ENCODE assay signal across 19 mouse cellular contexts in the genomic region with DNA sequence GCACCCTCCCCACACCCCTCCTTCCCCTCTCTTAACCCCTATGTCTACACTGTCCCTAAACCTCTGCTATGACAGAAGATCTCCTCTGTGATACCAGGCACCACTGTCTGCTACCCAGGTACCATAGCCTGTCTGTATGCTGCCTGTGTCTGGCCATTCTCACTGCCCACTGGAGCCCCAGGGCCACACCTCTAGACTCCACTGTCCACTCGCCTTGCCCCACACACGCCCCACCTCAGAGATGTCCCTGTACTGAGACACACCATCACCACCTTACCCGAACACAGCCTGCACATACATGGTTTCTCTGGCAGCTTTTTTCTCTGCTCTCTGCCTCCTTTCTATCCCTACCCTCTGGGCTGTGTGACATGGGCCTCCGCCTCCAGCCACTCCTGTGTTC. TPM values are rescaled to one million over a fixed set of nuclear protein-coding genes. Genes with fewer than 3 reads are reported as not detected.
DNase-seq lines count a peak whose midpoint lies in the region; ATAC-seq and TF ChIP-seq lines count a peak whose summit lies in the region.
"Had no signal": no experiment of that assay in that cellular context is flagged by ENCODE, and none has a peak within 500 bp of the region (broad histone marks: within the 10 kb centered on the region; RNA-seq: fewer than 3 reads in every experiment).

No protein-coding gene starts in this region.

- H3K27ac ChIP-seq in hindbrain, postnatal 0 days = no peak overlapping the region
- H3K27ac ChIP-seq in hindbrain, embryonic 10.5 days = no peak overlapping the region
- H3K27ac ChIP-seq in liver, embryonic 11.5 days (ENCODE audit: low read depth, low read length) = no peak overlapping the region
- H3K27ac ChIP-seq in liver, postnatal 0 days (ENCODE audit: low read depth) = no peak overlapping the region
- H3K27ac ChIP-seq in embryonic facial prominence, embryonic 10.5 days (replicated peaks) = no peak overlapping the region
- H3K27ac ChIP-seq in embryonic facial prominence, embryonic 13.5 days = no peak overlapping the region
- H3K27ac ChIP-seq: forebrain, embryonic 15.5 days; neural tube, embryonic 15.5 days had no signal

- H3K27me3 ChIP-seq in hindbrain, postnatal 0 days (ENCODE audit: insufficient read depth, low read length) = no peaks in the 10 kb centered on the region
- no peaks in the 10 kb centered on the region for H3K27me3 ChIP-seq in hindbrain, embryonic 10.5 days (ENCODE audit: insufficient read depth, poor library complexity, severe bottlenecking)
- H3K27me3 ChIP-seq in liver, embryonic 11.5 days (replicated peaks; ENCODE audit: control insufficient read depth, insufficient read depth, low read length) = no peaks in the 10 kb centered on the region
- no peaks in the 10 kb centered on the region for H3K27me3 ChIP-seq in liver, postnatal 0 days (ENCODE audit: insufficient read depth, low read length)
- H3K27me3 ChIP-seq in embryonic facial prominence, embryonic 10.5 days (replicated peaks; ENCODE audit: low read depth, poor library complexity, severe bottlenecking) = no peaks in the 10 kb centered on the region
- no peaks in the 10 kb centered on the region for H3K27me3 ChIP-seq in embryonic facial prominence, embryonic 13.5 days
- H3K27me3 ChIP-seq: forebrain, embryonic 15.5 days; neural tube, embryonic 15.5 days had no signal

- DNase-seq in hindbrain, postnatal 0 days (ENCODE audit: low spot score) = no peak
- DNase-seq in hindbrain, embryonic 10.5 days (ENCODE audit: low spot score) = no peak
- no peak for DNase-seq in liver, embryonic 11.5 days (ENCODE audit: low spot score)
- no peak for DNase-seq in liver, postnatal 0 days
- DNase-seq in embryonic facial prominence, embryonic 10.5 days (ENCODE audit: low spot score) = peak; percentile 6
- no peak for DNase-seq in adrenal gland, postnatal 14 days
- DNase-seq: adrenal gland, adult 2 months; cerebellum, adult 11-12 months; kidney, postnatal 14 days; left cerebral cortex, postnatal 4 days; lung, embryonic 14.5 days; retina, postnatal 1 day had no signal

- no peaks in the 10 kb centered on the region for H3K4me1 ChIP-seq in hindbrain, postnatal 0 days (ENCODE audit: insufficient read depth, low read length)
- H3K4me1 ChIP-seq in hindbrain, embryonic 10.5 days (replicated peaks) = no peaks in the 10 kb centered on the region
- H3K4me1 ChIP-seq in liver, embryonic 11.5 days (replicated peaks; ENCODE audit: control insufficient read depth, insufficient read depth, low read length) = peaks cover 16% of the 10 kb centered on the region
- no peaks in the 10 kb centered on the region for H3K4me1 ChIP-seq in liver, postnatal 0 days (ENCODE audit: insufficient read depth)
- no peaks in the 10 kb centered on the region for H3K4me1 ChIP-seq in embryonic facial prominence, embryonic 10.5 days
- peaks cover 26% of the 10 kb centered on the region for H3K4me1 ChIP-seq in embryonic facial prominence, embryonic 13.5 days
- H3K4me1 ChIP-seq: forebrain, embryonic 15.5 days; neural tube, embryonic 15.5 days had no signal

- ATAC-seq in hindbrain, postnatal 0 days = 0 out of 2 replicates have a peak, but pooled peaks have one; percentile 19
- ATAC-seq in liver, embryonic 11.5 days (replicated peaks; ENCODE audit: low FRiP score) = peak; percentile 14; the same call in 1 of the 2 replicates
- ATAC-seq in liver, postnatal 0 days = no peak
- ATAC-seq in embryonic facial prominence, embryonic 13.5 days (ENCODE audit: insufficient number of reproducible peaks, insufficient read depth, low FRiP score, low TSS enrichment, low read depth) = no peak
- ATAC-seq: CD4-positive, CD25-positive, alpha-beta regulatory T cell, adult 4 months; forebrain, embryonic 15.5 days had no signal

- WGBS in hindbrain, postnatal 0 days = 90% methylated on average over 4 of the region's 4 CpGs
- 92% methylated on average over 4 of the region's 4 CpGs for WGBS in hindbrain, embryonic 10.5 days
- 93% methylated on average over 4 of the region's 4 CpGs for WGBS in liver, embryonic 11.5 days
- whole genome bisulfite sequencing in liver, postnatal 0 days (ENCODE audit: insufficient replicate concordance) = 90% methylated on average over 4 of the region's 4 CpGs
- WGBS in embryonic facial prominence, embryonic 10.5 days = 93% methylated on average over 4 of the region's 4 CpGs
- WGBS in embryonic facial prominence, embryonic 13.5 days = 97% methylated on average over 4 of the region's 4 CpGs

- no peak overlapping the region for H3K9ac ChIP-seq in hindbrain, postnatal 0 days (replicated peaks; ENCODE audit: low read length)
- H3K9ac ChIP-seq in liver, embryonic 11.5 days (ENCODE audit: low read depth, low read length) = no peak overlapping the region
- no peak overlapping the region for H3K9ac ChIP-seq in liver, postnatal 0 days (replicated peaks)
- 0 out of 2 replicates have a peak overlapping the region, but pooled peaks have one; percentile 16 for H3K9ac ChIP-seq in embryonic facial prominence, embryonic 13.5 days
- H3K9ac ChIP-seq: forebrain, embryonic 15.5 days; lung, embryonic 14.5 days; neural tube, embryonic 15.5 days had no signal

- TF ChIP-seq EP300 in liver, postnatal 0 days (IDR thresholded peaks at IDR 0.05; ENCODE audit: low read depth) = no peak

- TF ChIP-seq CTCF in hindbrain, postnatal 0 days (IDR thresholded peaks at IDR 0.05; ENCODE audit: low read depth) = no peak
- no peak for TF ChIP-seq CTCF in liver, postnatal 0 days (IDR thresholded peaks at IDR 0.05; ENCODE audit: low read depth)

- H3K9me3 ChIP-seq in hindbrain, postnatal 0 days (ENCODE audit: low read length) = no peaks in the 10 kb centered on the region
- no peaks in the 10 kb centered on the region for H3K9me3 ChIP-seq in hindbrain, embryonic 10.5 days
- no peaks in the 10 kb centered on the region for H3K9me3 ChIP-seq in liver, embryonic 11.5 days (ENCODE audit: control insufficient read depth, low read length)
- no peaks in the 10 kb centered on the region for H3K9me3 ChIP-seq in liver, postnatal 0 days (ENCODE audit: low read length)
- no peaks in the 10 kb centered on the region for H3K9me3 ChIP-seq in embryonic facial prominence, embryonic 10.5 days
- H3K9me3 ChIP-seq in embryonic facial prominence, embryonic 13.5 days = no peaks in the 10 kb centered on the region
- H3K9me3 ChIP-seq: forebrain, embryonic 15.5 days; neural tube, embryonic 15.5 days had no signal

- H3K4me3 ChIP-seq in hindbrain, postnatal 0 days (ENCODE audit: low read length) = no peak overlapping the region
- no peak overlapping the region for H3K4me3 ChIP-seq in hindbrain, embryonic 10.5 days
- no peak overlapping the region for H3K4me3 ChIP-seq in liver, embryonic 11.5 days (ENCODE audit: low read depth, low read length)
- H3K4me3 ChIP-seq in liver, postnatal 0 days (ENCODE audit: low read depth, low read length) = no peak overlapping the region
- no peak overlapping the region for H3K4me3 ChIP-seq in embryonic facial prominence, embryonic 10.5 days
- no peak overlapping the region for H3K4me3 ChIP-seq in embryonic facial prominence, embryonic 13.5 days
- H3K4me3 ChIP-seq: forebrain, embryonic 15.5 days; neural tube, embryonic 15.5 days had no signal

- H3K36me3 ChIP-seq in hindbrain, postnatal 0 days (ENCODE audit: insufficient read depth, low read length) = peaks cover 18% of the 10 kb centered on the region; the same call in 1 of the 2 replicates
- H3K36me3 ChIP-seq in hindbrain, embryonic 10.5 days = peaks cover 87% of the 10 kb centered on the region
- H3K36me3 ChIP-seq in liver, embryonic 11.5 days (ENCODE audit: control insufficient read depth, insufficient read depth, low read length) = peaks cover 26% of the 10 kb centered on the region
- H3K36me3 ChIP-seq in liver, postnatal 0 days (replicated peaks; ENCODE audit: insufficient read depth, low read length) = peaks cover 28% of the 10 kb centered on the region
- peaks cover 81% of the 10 kb centered on the region for H3K36me3 ChIP-seq in embryonic facial prominence, embryonic 10.5 days (replicated peaks)
- peaks cover 57% of the 10 kb centered on the region for H3K36me3 ChIP-seq in embryonic facial prominence, embryonic 13.5 days

- H3K4me2 ChIP-seq in hindbrain, postnatal 0 days (ENCODE audit: low read depth, low read length) = no peak overlapping the region
- H3K4me2 ChIP-seq in liver, embryonic 11.5 days = no peak overlapping the region
- H3K4me2 ChIP-seq in liver, postnatal 0 days (ENCODE audit: low read depth, low read length) = no peak overlapping the region
- H3K4me2 ChIP-seq in embryonic facial prominence, embryonic 13.5 days = no peak overlapping the region
- H3K4me2 ChIP-seq: forebrain, embryonic 15.5 days; lung, embryonic 14.5 days; neural tube, embryonic 15.5 days had no signal

RNA-seq across cellular contexts. Expression of a gene that starts 12.4 kb away (rescaled TPM):
- 251 and 255 TPM in 2 replicates for total RNA-seq in hindbrain, postnatal 0 days (2014; rRNA removed)
- polyA plus RNA-seq in hindbrain, postnatal 0 days (2015; fragmentation: Nextera tagmentation; extraction: Ambion mirVana) = 113 and 115 TPM in 2 replicates
- 80.7 and 93.1 TPM in 2 replicates for polyA plus RNA-seq in hindbrain, embryonic 10.5 days (2016; fragmentation: Nextera tagmentation; extraction: Ambion mirVana)
- polyA plus RNA-seq in liver, embryonic 11.5 days (2014; fragmentation: Nextera tagmentation; extraction: Ambion mirVana) = 100 and 111 TPM in 2 replicates
- 25.6 and 29.5 TPM in 2 replicates for polyA plus RNA-seq in liver, postnatal 0 days (2015; fragmentation: Nextera tagmentation; extraction: Ambion mirVana)
- 75.1 and 77.1 TPM in 2 replicates for polyA plus RNA-seq in embryonic facial prominence, embryonic 10.5 days (2016; fragmentation: Nextera tagmentation; extraction: Ambion mirVana)
- 72.3 and 77.5 TPM in 2 replicates for polyA plus RNA-seq in embryonic facial prominence, embryonic 13.5 days (2015; fragmentation: Nextera tagmentation; extraction: Ambion mirVana)
- 81.2 and 83.2 TPM in 2 replicates for total RNA-seq in adrenal gland, postnatal 14 days (2021)

RNA-seq across cellular contexts. Expression of a gene that starts 21.0 kb away (rescaled TPM):
- total RNA-seq in hindbrain, postnatal 0 days (2014; rRNA removed) = 27.8 and 29.8 TPM in 2 replicates
- polyA plus RNA-seq in hindbrain, postnatal 0 days (2015; fragmentation: Nextera tagmentation; extraction: Ambion mirVana) = 14.5 and 14.9 TPM in 2 replicates
- polyA plus RNA-seq in hindbrain, embryonic 10.5 days (2016; fragmentation: Nextera tagmentation; extraction: Ambion mirVana) = 24.4 and 28.4 TPM in 2 replicates
- polyA plus RNA-seq in liver, embryonic 11.5 days (2014; fragmentation: Nextera tagmentation; extraction: Ambion mirVana) = 15.5 and 17.6 TPM in 2 replicates
- 4.1 and 4.4 TPM in 2 replicates for polyA plus RNA-seq in liver, postnatal 0 days (2015; fragmentation: Nextera tagmentation; extraction: Ambion mirVana)
- 17.6 and 20.1 TPM in 2 replicates for polyA plus RNA-seq in embryonic facial prominence, embryonic 10.5 days (2016; fragmentation: Nextera tagmentation; extraction: Ambion mirVana)
- polyA plus RNA-seq in embryonic facial prominence, embryonic 13.5 days (2015; fragmentation: Nextera tagmentation; extraction: Ambion mirVana) = 26.1 and 29.7 TPM in 2 replicates
- 23.5 and 24.8 TPM in 2 replicates for total RNA-seq in adrenal gland, postnatal 14 days (2021)

RNA-seq across cellular contexts. Expression of a gene that starts 24.4 kb away (rescaled TPM):
- total RNA-seq in hindbrain, postnatal 0 days (2014; rRNA removed) = 193 and 194 TPM in 2 replicates
- 121 and 123 TPM in 2 replicates for polyA plus RNA-seq in hindbrain, postnatal 0 days (2015; fragmentation: Nextera tagmentation; extraction: Ambion mirVana)
- polyA plus RNA-seq in hindbrain, embryonic 10.5 days (2016; fragmentation: Nextera tagmentation; extraction: Ambion mirVana) = 187 and 223 TPM in 2 replicates
- polyA plus RNA-seq in liver, embryonic 11.5 days (2014; fragmentation: Nextera tagmentation; extraction: Ambion mirVana) = 66.8 and 72.5 TPM in 2 replicates
- polyA plus RNA-seq in liver, postnatal 0 days (2015; fragmentation: Nextera tagmentation; extraction: Ambion mirVana) = 35.6 and 37.7 TPM in 2 replicates
- 135 and 146 TPM in 2 replicates for polyA plus RNA-seq in embryonic facial prominence, embryonic 10.5 days (2016; fragmentation: Nextera tagmentation; extraction: Ambion mirVana)
- 107 and 111 TPM in 2 replicates for polyA plus RNA-seq in embryonic facial prominence, embryonic 13.5 days (2015; fragmentation: Nextera tagmentation; extraction: Ambion mirVana)
- total RNA-seq in adrenal gland, postnatal 14 days (2021) = 75.3 and 87.2 TPM in 2 replicates

RNA-seq across cellular contexts. Expression of a gene that starts 26.1 kb away (rescaled TPM):
- not detected in 2 replicates for total RNA-seq in hindbrain, postnatal 0 days (2014; rRNA removed)
- polyA plus RNA-seq in hindbrain, postnatal 0 days (2015; fragmentation: Nextera tagmentation; extraction: Ambion mirVana) = 0.25 and 0.40 TPM in 2 replicates
- polyA plus RNA-seq in hindbrain, embryonic 10.5 days (2016; fragmentation: Nextera tagmentation; extraction: Ambion mirVana) = 0.08 TPM in 1 of 2 replicates, not detected in the other
- 0.10 TPM in 1 of 2 replicates, not detected in the other for polyA plus RNA-seq in liver, embryonic 11.5 days (2014; fragmentation: Nextera tagmentation; extraction: Ambion mirVana)
- 0.06 TPM in 1 of 2 replicates, not detected in the other for polyA plus RNA-seq in liver, postnatal 0 days (2015; fragmentation: Nextera tagmentation; extraction: Ambion mirVana)
- polyA plus RNA-seq in embryonic facial prominence, embryonic 10.5 days (2016; fragmentation: Nextera tagmentation; extraction: Ambion mirVana) = 0.14 and 0.30 TPM in 2 replicates
- 0.25 and 0.26 TPM in 2 replicates for polyA plus RNA-seq in embryonic facial prominence, embryonic 13.5 days (2015; fragmentation: Nextera tagmentation; extraction: Ambion mirVana)
- total RNA-seq in adrenal gland, postnatal 14 days (2021) = not detected in 2 replicates
- total RNA-seq: adrenal gland, adult 2 months; gastrocnemius, adult 18-20 months; left cerebral cortex, postnatal 4 days; megakaryocyte-erythroid progenitor cell, adult 5-6 weeks; MEL had no signal
- polyA plus RNA-seq: CD4-positive, CD25-positive, alpha-beta regulatory T cell, adult 4 months; forebrain, embryonic 15.5 days had no signal

RNA-seq across cellular contexts. Expression of a gene that starts 47.3 kb away (rescaled TPM):
- 524 and 597 TPM in 2 replicates for total RNA-seq in hindbrain, postnatal 0 days (2014; rRNA removed)
- 416 and 438 TPM in 2 replicates for polyA plus RNA-seq in hindbrain, postnatal 0 days (2015; fragmentation: Nextera tagmentation; extraction: Ambion mirVana)
- polyA plus RNA-seq in hindbrain, embryonic 10.5 days (2016; fragmentation: Nextera tagmentation; extraction: Ambion mirVana) = 478 and 579 TPM in 2 replicates
- polyA plus RNA-seq in liver, embryonic 11.5 days (2014; fragmentation: Nextera tagmentation; extraction: Ambion mirVana) = 162 and 164 TPM in 2 replicates
- 43.5 and 49.8 TPM in 2 replicates for polyA plus RNA-seq in liver, postnatal 0 days (2015; fragmentation: Nextera tagmentation; extraction: Ambion mirVana)
- 514 and 525 TPM in 2 replicates for polyA plus RNA-seq in embryonic facial prominence, embryonic 10.5 days (2016; fragmentation: Nextera tagmentation; extraction: Ambion mirVana)
- polyA plus RNA-seq in embryonic facial prominence, embryonic 13.5 days (2015; fragmentation: Nextera tagmentation; extraction: Ambion mirVana) = 469 and 526 TPM in 2 replicates
- total RNA-seq in adrenal gland, postnatal 14 days (2021) = 239 and 241 TPM in 2 replicates

Comparison
In these comparisons a context has a peak if more than half of its experiments do, and no peak if none do; other contexts are left out.
1. ATAC-seq: peak in hindbrain, postnatal 0 days (single experiment) and liver, embryonic 11.5 days (single experiment); none in liver, postnatal 0 days (single experiment) and embryonic facial prominence, embryonic 13.5 days (single experiment).